Comparison of ENCODE assay signal across 11 mouse cellular contexts in genomic region chr15:81935869-81936637, GRCm38 (mm10). TPM values are rescaled to one million over a fixed set of nuclear protein-coding genes. Genes with fewer than 3 reads are reported as not detected.
DNase-seq lines count a peak whose midpoint lies in the region; ATAC-seq and TF ChIP-seq lines count a peak whose summit lies in the region.
"Had no signal": no experiment of that assay in that cellular context is flagged by ENCODE, and none has a peak within 500 bp of the region (broad histone marks: within the 10 kb centered on the region; RNA-seq: fewer than 3 reads in every experiment).

No protein-coding gene starts in this region.

- no peak overlapping the region for H3K9ac ChIP-seq in heart, postnatal 0 days (replicated peaks; ENCODE audit: low read depth, low read length)
- peak overlapping the region; percentile 75 for H3K9ac ChIP-seq in hindbrain, embryonic 12.5 days
- peak overlapping the region; percentile 76 for H3K9ac ChIP-seq in midbrain, embryonic 14.5 days (replicated peaks; ENCODE audit: low read length)

- no peaks in the 10 kb centered on the region for H3K9me3 ChIP-seq in heart, postnatal 0 days (replicated peaks; ENCODE audit: control insufficient read depth, low read length)
- no peaks in the 10 kb centered on the region for H3K9me3 ChIP-seq in hindbrain, embryonic 12.5 days (replicated peaks)
- H3K9me3 ChIP-seq in midbrain, embryonic 14.5 days (ENCODE audit: control insufficient read depth, low read length): no peaks in the 10 kb centered on the region

- no peaks in the 10 kb centered on the region for H3K27me3 ChIP-seq in heart, postnatal 0 days (ENCODE audit: control insufficient read depth, insufficient read depth, low read length)
- no peaks in the 10 kb centered on the region for H3K27me3 ChIP-seq in Patski
- H3K27me3 ChIP-seq in hindbrain, embryonic 12.5 days: no peaks in the 10 kb centered on the region
- H3K27me3 ChIP-seq in midbrain, embryonic 14.5 days (ENCODE audit: control insufficient read depth, insufficient read depth, low read length): no peaks in the 10 kb centered on the region

- peak overlapping the region; percentile 66 for H3K4me2 ChIP-seq in heart, postnatal 0 days (ENCODE audit: low read depth, low read length)
- H3K4me2 ChIP-seq in hindbrain, embryonic 12.5 days (replicated peaks): peak overlapping the region; percentile 65
- H3K4me2 ChIP-seq in midbrain, embryonic 14.5 days (ENCODE audit: low read length): peak overlapping the region; percentile 71

- peaks cover 14% of the 10 kb centered on the region; the same call in 1 of the 2 replicates for H3K4me1 ChIP-seq in heart, postnatal 0 days (ENCODE audit: control insufficient read depth, insufficient read depth)
- peaks cover 32% of the 10 kb centered on the region for H3K4me1 ChIP-seq in hindbrain, embryonic 12.5 days
- H3K4me1 ChIP-seq in midbrain, embryonic 14.5 days (ENCODE audit: control insufficient read depth, insufficient read depth, low read length): peaks cover 13% of the 10 kb centered on the region

- POLR2A ChIA-PET in Patski (lab: Charles Lee): interaction anchor here (0.6 kb wide), 1 partner anchor 104 kb away, joined by 3 read pairs; no protein-coding TSS in a partner anchor

- TF ChIP-seq EP300 in heart, postnatal 0 days (IDR thresholded peaks at IDR 0.05; ENCODE audit: low read depth): no peak

- intact Hi-C loops in gastrocnemius, postnatal 36 days (cut with DNase I): loop anchor here (5.0 kb wide), 1 partner anchor 51 kb away; the partner anchor contains the start of gene Xrcc6

- H3K27ac ChIP-seq in heart, postnatal 0 days (ENCODE audit: low read depth): no peak overlapping the region
- H3K27ac ChIP-seq in hindbrain, embryonic 12.5 days: peak overlapping the region; percentile 89
- H3K27ac ChIP-seq in midbrain, embryonic 14.5 days (replicated peaks; ENCODE audit: low read depth, low read length): peak overlapping the region; percentile 93

- WGBS in heart, postnatal 0 days: 54% methylated on average over 7 of the region's 7 CpGs
- WGBS in hindbrain, embryonic 12.5 days: 58% methylated on average over 7 of the region's 7 CpGs
- 54% methylated on average over 7 of the region's 7 CpGs for WGBS in midbrain, embryonic 14.5 days

- no peak for ATAC-seq in heart, postnatal 0 days (ENCODE audit: insufficient read depth, low read depth)
- ATAC-seq in Patski: peak; percentile 5
- ATAC-seq in hindbrain, embryonic 12.5 days (ENCODE audit: low FRiP score): peak; percentile 17
- ATAC-seq in midbrain, embryonic 14.5 days (ENCODE audit: low FRiP score, low TSS enrichment): no peak

- no peaks in the 10 kb centered on the region for H3K36me3 ChIP-seq in heart, postnatal 0 days (replicated peaks; ENCODE audit: control insufficient read depth, insufficient read depth, low read length)
- H3K36me3 ChIP-seq in hindbrain, embryonic 12.5 days: no peaks in the 10 kb centered on the region
- H3K36me3 ChIP-seq in midbrain, embryonic 14.5 days (ENCODE audit: control insufficient read depth, insufficient read depth, low read length): peaks cover 4% of the 10 kb centered on the region; the same call in 1 of the 2 replicates

- peak overlapping the region; percentile 42 for H3K4me3 ChIP-seq in heart, postnatal 0 days (ENCODE audit: low read depth, low read length)
- peak overlapping the region; percentile 52 for H3K4me3 ChIP-seq in hindbrain, embryonic 12.5 days
- H3K4me3 ChIP-seq in midbrain, embryonic 14.5 days (replicated peaks; ENCODE audit: low read depth, low read length): peak overlapping the region; percentile 61

- no peak for TF ChIP-seq CTCF in heart, postnatal 0 days (IDR thresholded peaks at IDR 0.05; ENCODE audit: low read depth)
- TF ChIP-seq CTCF in Patski (IDR thresholded peaks at IDR 0.05): no peak

- no peak for DNase-seq in heart, postnatal 0 days (ENCODE audit: low spot score)
- no peak for DNase-seq in heart, adult 9 months (ENCODE audit: low spot score in 2 of 2)
- no peak for DNase-seq in Patski (ENCODE audit: low read depth, low spot score)
- peak; percentile 14 for DNase-seq in midbrain, embryonic 14.5 days
- DNase-seq in urinary bladder, postnatal 25 days (ENCODE audit: low spot score): no peak
- DNase-seq in gastrocnemius, postnatal 36 days: no peak
- DNase-seq in thymus, adult 18-20 months: no peak

- in situ Hi-C loops in Patski (cut with MboI; ENCODE audit: low pct_unique_long_range_greater_than_20kb): no loop called here

- CTCF ChIA-PET in Patski (lab: Charles Lee): interaction anchor here (1.2 to 2.1 kb wide), 5 partner anchors 8 to 20 kb away, joined by 3 to 9 read pairs (median 7); partner anchors contain the start of gene Polr3h

RNA-seq across cellular contexts. Expression of gene Csdc2, which starts 0.5 kb away (rescaled TPM):
- 2.0 and 2.8 TPM in 2 replicates for total RNA-seq in heart, postnatal 0 days (2014; rRNA removed; ENCODE audit: low replicate concordance)
- 7.7 and 7.9 TPM in 2 replicates for polyA plus RNA-seq in heart, postnatal 0 days (2015; fragmentation: Nextera tagmentation; extraction: Ambion mirVana)
- polyA plus RNA-seq in Patski (2021): 24.9 TPM
- 48.0 and 57.1 TPM in 2 replicates for polyA plus RNA-seq in hindbrain, embryonic 12.5 days (2016; fragmentation: Nextera tagmentation; extraction: Ambion mirVana)
- polyA plus RNA-seq in midbrain, embryonic 14.5 days (2014; fragmentation: Nextera tagmentation; extraction: Ambion mirVana): 167 and 188 TPM in 2 replicates
- 1 to 10 TPM; 1.8 to 2.3 TPM for total RNA-seq in gastrocnemius, postnatal 36 days (2021)
- total RNA-seq: MEL; neutrophil, adult 5-6 weeks had no signal

RNA-seq across cellular contexts. Expression of gene Polr3h, which starts 10.0 kb away (rescaled TPM):
- 8.4 and 14.8 TPM in 2 replicates for total RNA-seq in heart, postnatal 0 days (2014; rRNA removed; ENCODE audit: low replicate concordance)
- polyA plus RNA-seq in heart, postnatal 0 days (2015; fragmentation: Nextera tagmentation; extraction: Ambion mirVana): 315 and 321 TPM in 2 replicates
- polyA plus RNA-seq in Patski (2021): 154 TPM
- polyA plus RNA-seq in hindbrain, embryonic 12.5 days (2016; fragmentation: Nextera tagmentation; extraction: Ambion mirVana): 58.0 and 58.4 TPM in 2 replicates
- 67.7 and 74.2 TPM in 2 replicates for polyA plus RNA-seq in midbrain, embryonic 14.5 days (2014; fragmentation: Nextera tagmentation; extraction: Ambion mirVana)
- 1 to 10 TPM; 7.7 TPM for total RNA-seq in gastrocnemius, postnatal 36 days (2021)

RNA-seq across cellular contexts. Expression of gene Pmm1, which starts 24.7 kb away (rescaled TPM):
- 19.8 and 27.0 TPM in 2 replicates for total RNA-seq in heart, postnatal 0 days (2014; rRNA removed; ENCODE audit: low replicate concordance)
- 17.8 and 19.1 TPM in 2 replicates for polyA plus RNA-seq in heart, postnatal 0 days (2015; fragmentation: Nextera tagmentation; extraction: Ambion mirVana)
- polyA plus RNA-seq in Patski (2021): 97.0 TPM
- polyA plus RNA-seq in hindbrain, embryonic 12.5 days (2016; fragmentation: Nextera tagmentation; extraction: Ambion mirVana): 30.7 and 32.3 TPM in 2 replicates
- polyA plus RNA-seq in midbrain, embryonic 14.5 days (2014; fragmentation: Nextera tagmentation; extraction: Ambion mirVana): 67.1 and 94.5 TPM in 2 replicates
- 10 to 100 TPM; 14.7 to 15.5 TPM for total RNA-seq in gastrocnemius, postnatal 36 days (2021)

RNA-seq across cellular contexts. Expression of gene 1700029P11Rik, which starts 44.3 kb away (rescaled TPM):
- not detected in 2 replicates for total RNA-seq in heart, postnatal 0 days (2014; rRNA removed; ENCODE audit: low replicate concordance)
- polyA plus RNA-seq in heart, postnatal 0 days (2015; fragmentation: Nextera tagmentation; extraction: Ambion mirVana): not detected in 2 replicates
- not detected for polyA plus RNA-seq in Patski (2021)
- not detected in 2 replicates for polyA plus RNA-seq in hindbrain, embryonic 12.5 days (2016; fragmentation: Nextera tagmentation; extraction: Ambion mirVana)
- polyA plus RNA-seq in midbrain, embryonic 14.5 days (2014; fragmentation: Nextera tagmentation; extraction: Ambion mirVana): not detected in 2 replicates
- total RNA-seq in gastrocnemius, postnatal 36 days (2021): not detected
- total RNA-seq: MEL; neutrophil, adult 5-6 weeks had no signal
- polyA plus RNA-seq: urinary bladder, adult 2 months had no signal

RNA-seq across cellular contexts. Expression of gene Xrcc6, which starts 51.6 kb away (rescaled TPM):
- 25.2 and 37.2 TPM in 2 replicates for total RNA-seq in heart, postnatal 0 days (2014; rRNA removed; ENCODE audit: low replicate concordance)
- 36.8 and 39.0 TPM in 2 replicates for polyA plus RNA-seq in heart, postnatal 0 days (2015; fragmentation: Nextera tagmentation; extraction: Ambion mirVana)
- polyA plus RNA-seq in Patski (2021): 48.0 TPM
- 58.4 and 62.3 TPM in 2 replicates for polyA plus RNA-seq in hindbrain, embryonic 12.5 days (2016; fragmentation: Nextera tagmentation; extraction: Ambion mirVana)
- 28.3 and 36.9 TPM in 2 replicates for polyA plus RNA-seq in midbrain, embryonic 14.5 days (2014; fragmentation: Nextera tagmentation; extraction: Ambion mirVana)
- total RNA-seq in gastrocnemius, postnatal 36 days (2021): 10 to 100 TPM; 17.8 to 22.9 TPM

Comparison
In these comparisons a context has a peak if more than half of its experiments do, and no peak if none do; other contexts are left out.
1. ATAC-seq: peak in Patski (single experiment) and hindbrain, embryonic 12.5 days (single experiment); none in heart, postnatal 0 days (single experiment) and midbrain, embryonic 14.5 days (single experiment).
2. Peak in every context shown above with its lines, with median percentiles within 50 percentile points of each other: H3K4me2 ChIP-seq and H3K4me3 ChIP-seq.